Mouse (Mus musculus) forebrain, embryonic 10.5 days (tissue): ENCODE results near the gene Churc1. TPM values are rescaled to one million over a fixed set of nuclear protein-coding genes. Genes with fewer than 3 reads are reported as not detected.

Source experiments
- DNase-seq: peaks from one replicate; pipeline ENCODE4 v3.0.0-alpha.2; 2017; ENCODE audit warnings: low spot score; ENCODE audit errors: extremely low spot score
- H3K27ac ChIP-seq: fragments of 300-500 bp; sonication (generic); 2 replicates; pipeline ENCODE4 v1.5.1; 2016; ENCODE audit warnings: mild to moderate bottlenecking
- H3K27me3 ChIP-seq: fragments of 300-500 bp; sonication (generic); 2 replicates; pipeline ENCODE4 v1.6.1; 2016; ENCODE audit warnings: mild to moderate bottlenecking; ENCODE audit not compliant: poor library complexity, severe bottlenecking
- H3K36me3 ChIP-seq: fragments of 300-500 bp; sonication (generic); replicated peaks from 2 replicates; pipeline ENCODE4 v1.6.1; 2016; ENCODE audit warnings: mild to moderate bottlenecking, moderate library complexity
- H3K4me1 ChIP-seq: fragments of 300-500 bp; sonication (generic); 2 replicates; pipeline ENCODE4 v1.6.1; 2016
- H3K4me3 ChIP-seq: fragments of 300-500 bp; sonication (generic); 2 replicates; pipeline ENCODE4 v1.5.1; 2016; ENCODE audit warnings: mild to moderate bottlenecking, moderate library complexity
- H3K9me3 ChIP-seq: fragments of 300-500 bp; sonication (generic); 2 replicates; pipeline ENCODE4 v1.6.1; 2016; ENCODE audit warnings: mild to moderate bottlenecking, moderate library complexity
- WGBS: fragments of 180-500 bp; shearing (Covaris S2); methylation state at CpG from one replicate; pipeline ENCODE4 v1.1.7; 2016; 5-methylcytosine and 5-hydroxymethylcytosine counted together
- polyA plus RNA-seq: library from polyadenylated mRNA; unstranded; fragments of >200 nt; fragmentation: Nextera tagmentation; extraction: Ambion mirVana; gene quantifications from 2 replicates; pipeline ENCODE4 v1.2.1, GENCODE M21; 2016

Churc1 gene
- polyA plus RNA-seq, 1 experiment from 2014 or later: 115 TPM

DNA sequence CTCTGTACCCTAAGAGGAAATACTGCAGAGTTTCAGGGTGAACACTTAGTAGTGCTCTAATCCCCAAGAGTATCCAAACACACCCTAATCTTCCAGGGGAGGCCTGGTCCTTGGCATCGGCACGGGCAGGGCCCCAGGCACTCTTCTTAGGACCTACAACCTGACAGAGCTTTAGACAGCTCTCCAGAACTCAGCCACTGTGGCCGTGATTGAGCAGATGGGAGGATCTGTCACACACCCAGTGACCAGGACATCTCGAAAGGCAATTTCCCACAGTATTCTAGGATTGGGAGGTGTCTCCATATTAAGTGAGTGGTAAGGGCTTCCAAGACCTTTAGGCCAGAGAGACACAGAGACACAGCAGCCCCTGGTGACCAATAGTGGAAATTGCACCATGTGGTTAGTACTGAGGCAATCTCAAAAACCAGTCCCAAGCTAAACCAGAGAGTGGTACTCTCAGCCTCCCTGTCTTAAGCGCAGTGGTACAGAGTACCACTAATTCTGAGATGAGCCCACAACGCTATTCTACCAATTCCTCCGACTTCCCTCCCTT is 38.4 kb downstream of the Churc1 start:
- H3K27me3 ChIP-seq: no peaks in the 10 kb centered on the region
- peaks cover 6% of the 10 kb centered on the region for H3K4me1 ChIP-seq
- H3K27ac ChIP-seq: no peak overlapping the region
- WGBS: 61% methylated on average over 7 of the region's 7 CpGs
- H3K9me3 ChIP-seq: no peaks in the 10 kb centered on the region
- peak; percentile 41 for DNase-seq
- no peak overlapping the region for H3K4me3 ChIP-seq
- H3K36me3 ChIP-seq: no peaks in the 10 kb centered on the region

GRCm38 (mm10) chr12:76805056-76805811 is 39.9 kb downstream of the Churc1 start:
- 90% methylated on average over 10 of the region's 10 CpGs for WGBS
- no peak for DNase-seq
- Histone ChIP-seq H3K36me3 (no peaks in the 10 kb centered on the region), H3K27ac (no peak overlapping the region), H3K4me3 (no peak overlapping the region), H3K4me1 (no peaks in the 10 kb centered on the region), H3K9me3 (no peaks in the 10 kb centered on the region), H3K27me3 (no peaks in the 10 kb centered on the region)

DNA sequence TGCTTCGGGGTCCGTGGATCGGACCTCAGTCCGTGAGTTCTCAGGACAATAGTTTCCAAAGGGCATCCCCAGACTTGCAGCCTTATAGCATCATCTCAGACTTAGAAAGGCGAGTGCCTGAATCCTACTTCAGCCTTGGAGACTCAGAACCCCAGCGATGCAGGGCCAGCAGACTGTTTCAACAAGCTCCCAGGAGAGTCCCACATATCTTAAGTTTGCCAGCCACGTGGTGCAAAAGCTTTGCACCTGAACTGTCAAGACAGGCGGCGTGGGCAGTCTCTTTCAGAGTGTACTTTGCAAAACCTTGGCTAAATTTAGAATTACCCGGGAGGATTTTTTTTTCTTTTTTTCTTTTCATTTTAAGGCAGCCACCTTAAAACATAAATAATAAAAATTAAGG is 42.5 kb downstream of the Churc1 start:
- Histone ChIP-seq H3K4me3 (no peak overlapping the region), H3K4me1 (no peaks in the 10 kb centered on the region), H3K9me3 (no peaks in the 10 kb centered on the region), H3K27me3 (no peaks in the 10 kb centered on the region), H3K27ac (no peak overlapping the region), H3K36me3 (no peaks in the 10 kb centered on the region)
- no peak for DNase-seq
- 81% methylated on average over 10 of the region's 10 CpGs for WGBS

DNA sequence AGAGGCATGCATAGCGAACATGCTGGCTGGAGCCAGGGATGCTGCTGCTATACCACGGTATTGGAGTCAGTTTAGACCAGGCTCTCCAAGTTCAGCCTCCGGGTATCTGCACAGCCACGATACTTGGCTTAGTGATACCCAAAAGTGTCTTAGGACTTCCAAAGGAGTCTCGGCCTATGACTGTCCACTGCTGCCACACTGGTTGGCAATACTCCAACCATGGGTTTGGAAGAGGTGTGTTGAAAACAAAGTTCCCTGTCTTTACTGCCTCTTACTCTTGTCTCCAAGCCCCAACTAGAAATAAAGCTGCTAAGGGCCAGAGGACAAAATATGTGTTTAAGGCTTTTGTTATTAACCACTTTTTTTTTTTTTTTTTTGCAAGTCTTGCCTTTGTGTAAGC is 45.2 kb downstream of the Churc1 start:
- WGBS: 91% methylated on average over 5 of the region's 5 CpGs
- no peaks in the 10 kb centered on the region for H3K36me3 ChIP-seq

DNA sequence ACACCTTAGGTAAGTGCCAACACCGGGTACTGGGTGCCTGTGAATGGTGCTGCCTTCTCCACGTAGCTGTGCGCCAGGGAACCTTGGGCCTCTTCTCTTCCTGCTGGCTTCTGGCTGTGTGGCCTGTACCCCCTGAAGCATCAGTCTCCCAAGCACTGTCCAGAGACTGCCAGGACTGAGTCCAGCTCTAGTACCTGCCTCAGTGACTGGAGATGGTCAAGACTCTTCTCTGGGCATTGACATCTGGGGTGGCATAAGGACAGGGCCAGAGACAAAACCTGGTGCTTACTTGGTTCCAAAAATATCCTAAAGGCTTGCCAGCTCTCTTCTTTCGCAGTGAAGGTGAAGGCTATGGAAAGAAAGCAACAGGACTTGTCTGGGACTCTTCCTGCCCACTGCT is 45.7 kb downstream of the Churc1 start:
- Histone ChIP-seq H3K4me1 (no peaks in the 10 kb centered on the region), H3K4me3 (no peak overlapping the region), H3K9me3 (no peaks in the 10 kb centered on the region), H3K27me3 (peaks cover under 1% of the 10 kb centered on the region; the same call in 1 of the 2 replicates), H3K36me3 (no peaks in the 10 kb centered on the region), H3K27ac (no peak overlapping the region)
- 87% methylated on average over 4 of the region's 4 CpGs for WGBS
- DNase-seq: no peak

More for the DNA sequence above, 45.2 kb downstream of the Churc1 start:
- DNase-seq: no peak
- H3K9me3 ChIP-seq: no peaks in the 10 kb centered on the region
- no peaks in the 10 kb centered on the region for H3K27me3 ChIP-seq
- no peaks in the 10 kb centered on the region for H3K4me1 ChIP-seq
- H3K27ac ChIP-seq: no peak overlapping the region
- no peak overlapping the region for H3K4me3 ChIP-seq

DNA sequence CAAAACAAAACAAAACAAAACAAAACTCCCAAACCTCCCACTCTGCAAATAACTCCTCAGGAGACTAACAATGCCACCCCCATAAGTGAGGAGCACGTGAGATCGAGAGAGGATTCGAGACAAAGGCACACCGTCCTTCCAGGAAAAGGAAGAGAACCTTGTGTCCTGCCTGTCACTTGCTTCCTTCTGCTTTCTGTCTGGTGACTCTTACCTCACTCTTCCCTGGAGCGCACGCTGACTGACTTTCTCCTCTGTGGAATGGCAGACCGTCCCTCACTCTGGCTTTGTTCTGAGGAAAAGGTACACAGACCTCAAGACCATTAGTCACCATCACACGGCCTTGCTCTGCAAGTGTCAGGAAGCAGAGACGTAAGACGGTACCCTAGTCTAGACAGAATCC is 48.2 kb downstream of the Churc1 start:
- H3K36me3 ChIP-seq: no peaks in the 10 kb centered on the region
- H3K4me3 ChIP-seq: no peak overlapping the region
- H3K27me3 ChIP-seq: peaks cover 14% of the 10 kb centered on the region
- H3K9me3 ChIP-seq: no peaks in the 10 kb centered on the region
- peaks cover 21% of the 10 kb centered on the region for H3K4me1 ChIP-seq
- DNase-seq: no peak
- H3K27ac ChIP-seq: no peak overlapping the region
- WGBS: 84% methylated on average over 10 of the region's 10 CpGs

- H3K9me3 ChIP-seq: no peaks in the 10 kb centered on the region
- no peak for DNase-seq
- no peaks in the 10 kb centered on the region for H3K36me3 ChIP-seq
- H3K4me1 ChIP-seq: peaks cover 21% of the 10 kb centered on the region
- H3K27ac ChIP-seq: no peak overlapping the region
- WGBS: 92% methylated on average over 2 of the region's 2 CpGs
- no peak overlapping the region for H3K4me3 ChIP-seq
- H3K27me3 ChIP-seq: peaks cover 20% of the 10 kb centered on the region
Observed at GRCm38 (mm10) chr12:76814120-76814519, 48.8 kb downstream of the Churc1 start.

DNA sequence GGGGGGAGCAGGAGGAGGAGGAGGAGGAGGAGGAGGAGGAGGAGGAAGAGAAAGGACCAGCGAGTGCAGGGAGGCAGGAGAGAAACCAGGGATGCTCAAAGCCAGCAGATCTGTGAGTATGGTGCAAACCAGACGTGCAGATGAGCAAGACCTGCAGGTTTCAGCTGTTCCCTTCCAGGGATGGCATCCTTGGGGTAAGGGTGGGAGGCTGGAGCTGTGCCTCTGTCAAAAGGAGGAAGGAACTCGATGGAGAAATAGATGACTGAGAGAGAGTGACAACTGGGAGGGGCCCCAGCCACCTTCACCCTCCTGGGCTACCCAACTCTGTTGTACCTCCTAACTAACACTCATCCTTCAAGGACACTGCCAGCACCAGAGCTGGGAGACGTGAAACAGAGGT is 51.4 kb downstream of the Churc1 start:
- H3K4me3 ChIP-seq: no peak overlapping the region
- H3K36me3 ChIP-seq: no peaks in the 10 kb centered on the region
- H3K27ac ChIP-seq: no peak overlapping the region
- no peaks in the 10 kb centered on the region for H3K9me3 ChIP-seq
- no peak for DNase-seq
- H3K27me3 ChIP-seq: peaks cover 46% of the 10 kb centered on the region
- peaks cover 41% of the 10 kb centered on the region for H3K4me1 ChIP-seq
- 62% methylated on average over 4 of the region's 4 CpGs for WGBS

GRCm38 (mm10) chr12:76817176-76817575 is 51.8 kb downstream of the Churc1 start:
- Histone ChIP-seq H3K4me1 (peaks cover 45% of the 10 kb centered on the region), H3K27ac (no peak overlapping the region), H3K4me3 (no peak overlapping the region), H3K36me3 (no peaks in the 10 kb centered on the region), H3K27me3 (peaks cover 51% of the 10 kb centered on the region), H3K9me3 (no peaks in the 10 kb centered on the region)
- 68% methylated on average over 4 of the region's 4 CpGs for WGBS
- DNase-seq: no peak

- H3K9me3 ChIP-seq: no peaks in the 10 kb centered on the region
- H3K36me3 ChIP-seq: no peaks in the 10 kb centered on the region
- no peak overlapping the region for H3K4me3 ChIP-seq
- peak overlapping the region; percentile 36 for H3K27ac ChIP-seq
- peaks cover 52% of the 10 kb centered on the region for H3K4me1 ChIP-seq
- WGBS: 53% methylated on average over 4 of the region's 4 CpGs
- DNase-seq: no peak
- H3K27me3 ChIP-seq: peaks cover 60% of the 10 kb centered on the region
Observed at GRCm38 (mm10) chr12:76818120-76818519, 52.8 kb downstream of the Churc1 start.

GRCm38 (mm10) chr12:76818908-76819307 is 53.6 kb downstream of the Churc1 start:
- Histone ChIP-seq H3K27me3 (peaks cover 68% of the 10 kb centered on the region), H3K4me3 (no peak overlapping the region), H3K36me3 (no peaks in the 10 kb centered on the region), H3K4me1 (peaks cover 52% of the 10 kb centered on the region), H3K9me3 (no peaks in the 10 kb centered on the region), H3K27ac (no peak overlapping the region)
- 90% methylated on average over 9 of the region's 9 CpGs for WGBS
- DNase-seq: no peak

DNA sequence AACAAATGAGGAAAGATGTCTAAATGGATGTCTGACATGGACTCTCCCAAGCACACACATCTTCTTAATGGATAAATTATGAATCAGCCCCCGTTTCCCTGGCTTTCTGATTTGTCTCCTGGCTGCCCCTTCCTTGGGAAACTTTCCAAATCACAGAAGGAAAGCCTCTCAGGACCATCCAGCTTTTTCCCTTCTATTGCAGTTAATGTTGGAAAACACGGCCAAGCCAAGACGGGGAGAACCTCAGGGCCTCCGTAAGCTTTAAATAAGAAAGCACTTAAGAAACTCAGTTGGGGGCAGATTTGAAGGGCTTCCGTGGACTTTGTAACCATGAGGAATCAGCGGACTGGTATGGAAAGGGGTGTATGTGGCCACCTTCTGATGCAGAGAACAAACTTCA is 54.5 kb downstream of the Churc1 start:
- Histone ChIP-seq H3K4me1 (peaks cover 52% of the 10 kb centered on the region), H3K4me3 (no peak overlapping the region), H3K27me3 (peaks cover 77% of the 10 kb centered on the region), H3K36me3 (no peaks in the 10 kb centered on the region), H3K9me3 (no peaks in the 10 kb centered on the region), H3K27ac (no peak overlapping the region)
- WGBS: 64% methylated on average over 6 of the region's 6 CpGs
- DNase-seq: no peak

GRCm38 (mm10) chr12:76820615-76821014 is 55.3 kb downstream of the Churc1 start:
- H3K27me3 ChIP-seq: peaks cover 85% of the 10 kb centered on the region
- H3K36me3 ChIP-seq: no peaks in the 10 kb centered on the region
- H3K4me3 ChIP-seq: no peak overlapping the region
- H3K4me1 ChIP-seq: peaks cover 52% of the 10 kb centered on the region
- 39% methylated on average over 4 of the region's 4 CpGs for WGBS
- H3K9me3 ChIP-seq: no peaks in the 10 kb centered on the region
- 0 out of 2 replicates have a peak overlapping the region, but pooled peaks have one; percentile 25 for H3K27ac ChIP-seq
- DNase-seq: no peak
